Mouse (Mus musculus): ENCODE data around the gene Il17c.

Gene Il17c

GRCm38 (mm10) chr8:122431694-122432442 lies 10.0 kb downstream of the Il17c start:
- DNase-seq, result peak; percentile 70

GRCm38 (mm10) chr8:122432443-122433268 lies 10.8 kb downstream of the Il17c start, which contains the start of gene Cyba:
Gene Cyba, minus strand, starts transcription at chr8:122432930.
- DNase-seq, result peak; percentile 90

- DNase-seq, result no peak
These were observed 11.6 kb downstream of the Il17c start for GRCm38 (mm10) chr8:122433269-122433905.

GRCm38 (mm10) chr8:122435375-122435774 lies 13.6 kb downstream of the Il17c start:
- DNase-seq, result no peak

- DNase-seq, result no peak
These were observed 14.3 kb downstream of the Il17c start for GRCm38 (mm10) chr8:122436146-122436545.

GRCm38 (mm10) chr8:122436586-122437125 lies 14.8 kb downstream of the Il17c start:
- DNase-seq, result no peak

GRCm38 (mm10) chr8:122437708-122438331 lies 16.0 kb downstream of the Il17c start:
- no peak for DNase-seq

- DNase-seq, result no peak
These were observed 17.5 kb downstream of the Il17c start for GRCm38 (mm10) chr8:122439336-122439735.

GRCm38 (mm10) chr8:122441326-122441725 lies 19.5 kb downstream of the Il17c start:
- DNase-seq, result no peak

GRCm38 (mm10) chr8:122442356-122442755 lies 20.5 kb downstream of the Il17c start:
- no peak for DNase-seq

GRCm38 (mm10) chr8:122442781-122443180 lies 21.0 kb downstream of the Il17c start:
- DNase-seq, result peak; percentile 30

- DNase-seq, result peak; percentile 98
These were observed 21.6 kb downstream of the Il17c start, which contains the start of gene Mvd for GRCm38 (mm10) chr8:122443262-122444006. Gene Mvd, minus strand, starts transcription at chr8:122443422.

- DNase-seq, result peak; percentile 59
These were observed 22.4 kb downstream of the Il17c start for GRCm38 (mm10) chr8:122444058-122444748.

GRCm38 (mm10) chr8:122445203-122445602 lies 23.4 kb downstream of the Il17c start:
- no peak for DNase-seq

GRCm38 (mm10) chr8:122451161-122451703 lies 29.4 kb downstream of the Il17c start:
- no peak for DNase-seq

- DNase-seq, result no peak
These were observed 30.3 kb downstream of the Il17c start for GRCm38 (mm10) chr8:122452154-122452553.

GRCm38 (mm10) chr8:122454409-122454808 lies 32.6 kb downstream of the Il17c start:
- DNase-seq, result no peak

GRCm38 (mm10) chr8:122457171-122457570 lies 35.4 kb downstream of the Il17c start:
- DNase-seq, result no peak

- peak; percentile 92 for DNase-seq
These were observed 37.5 kb downstream of the Il17c start for GRCm38 (mm10) chr8:122459218-122459900.

- peak; percentile 60 for DNase-seq
These were observed 38.2 kb downstream of the Il17c start for GRCm38 (mm10) chr8:122459990-122460389.
